Mouse (Mus musculus): ENCODE results near the gene Mamstr. TPM values are rescaled to one million over a fixed set of nuclear protein-coding genes. Genes with fewer than 3 reads are reported as not detected.

Gene Mamstr
- polyA plus RNA-seq, 1 experiment from 2014 or later: 3.8 TPM

GRCm38 (mm10) chr7:45632499-45632898 lies 7.3 kb upstream of the Mamstr start:
- Histone ChIP-seq H3K9me3 (no peaks in the 10 kb centered on the region), H3K4me3 (peak overlapping the region; percentile 18), H3K27me3 (replicated peaks) (peaks cover 11% of the 10 kb centered on the region; the same call in 1 of the 2 replicates), H3K9ac (peak overlapping the region; percentile 27), H3K4me2 (peak overlapping the region; percentile 41), H3K4me1 (peaks cover 15% of the 10 kb centered on the region), H3K27ac (no peak overlapping the region), H3K36me3 (replicated peaks) (peaks cover 8% of the 10 kb centered on the region; the same call in 1 of the 2 replicates)
- ATAC-seq (replicated peaks): no peak
- 18% methylated on average over 35 of the region's 35 CpGs for WGBS

- H3K27ac ChIP-seq: no peak overlapping the region
- WGBS: 93% methylated on average over 11 of the region's 11 CpGs
- H3K4me3 ChIP-seq: no peak overlapping the region
- H3K36me3 ChIP-seq (replicated peaks): peaks cover 8% of the 10 kb centered on the region; the same call in 1 of the 2 replicates
- ATAC-seq (replicated peaks): no peak
- peaks cover 18% of the 10 kb centered on the region for H3K4me1 ChIP-seq
- H3K9ac ChIP-seq: no peak overlapping the region
- peaks cover 11% of the 10 kb centered on the region; the same call in 1 of the 2 replicates for H3K27me3 ChIP-seq (replicated peaks)
- no peak overlapping the region for H3K4me2 ChIP-seq
- H3K9me3 ChIP-seq: no peaks in the 10 kb centered on the region
Observed at GRCm38 (mm10) chr7:45634946-45635681, 4.7 kb upstream of the Mamstr start.

GRCm38 (mm10) chr7:45635711-45636688 lies 3.8 kb upstream of the Mamstr start:
- no peak overlapping the region for H3K4me3 ChIP-seq
- H3K9me3 ChIP-seq: no peaks in the 10 kb centered on the region
- H3K27me3 ChIP-seq (replicated peaks): peaks cover 11% of the 10 kb centered on the region; the same call in 1 of the 2 replicates
- no peak overlapping the region for H3K4me2 ChIP-seq
- no peak overlapping the region for H3K9ac ChIP-seq
- peaks cover 8% of the 10 kb centered on the region; the same call in 1 of the 2 replicates for H3K36me3 ChIP-seq (replicated peaks)
- no peak overlapping the region for H3K27ac ChIP-seq
- peaks cover 16% of the 10 kb centered on the region for H3K4me1 ChIP-seq
- ATAC-seq (replicated peaks): no peak
- 85% methylated on average over 15 of the region's 15 CpGs for WGBS

- Histone ChIP-seq H3K9ac (no peak overlapping the region), H3K36me3 (replicated peaks) (peaks cover 8% of the 10 kb centered on the region; the same call in 1 of the 2 replicates), H3K4me3 (peak overlapping the region; percentile 35; the same call in 1 of the 2 replicates), H3K27me3 (replicated peaks) (peaks cover 6% of the 10 kb centered on the region; the same call in 1 of the 2 replicates), H3K4me2 (no peak overlapping the region; the same call in 1 of the 2 replicates), H3K9me3 (no peaks in the 10 kb centered on the region), H3K27ac (no peak overlapping the region), H3K4me1 (peaks cover 15% of the 10 kb centered on the region)
- WGBS: 94% methylated on average over 6 of the region's 6 CpGs
- no peak for ATAC-seq (replicated peaks)
Observed at GRCm38 (mm10) chr7:45637710-45638109, 2.1 kb upstream of the Mamstr start.

GRCm38 (mm10) chr7:45638623-45639401 lies 965 bp upstream of the Mamstr start:
- Histone ChIP-seq H3K4me3 (peak overlapping the region; percentile 35), H3K9me3 (no peaks in the 10 kb centered on the region), H3K27ac (peak overlapping the region; percentile 60), H3K9ac (no peak overlapping the region), H3K36me3 (replicated peaks) (peaks cover 8% of the 10 kb centered on the region; the same call in 1 of the 2 replicates), H3K4me2 (peak overlapping the region; percentile 56), H3K27me3 (replicated peaks) (no peaks in the 10 kb centered on the region; the same call in 1 of the 2 replicates), H3K4me1 (peaks cover 20% of the 10 kb centered on the region)
- peak; percentile 90 for ATAC-seq (replicated peaks)
- 18% methylated on average over 29 of the region's 29 CpGs for WGBS

GRCm38 (mm10) chr7:45640191-45640957 lies 597 bp downstream of the Mamstr start:
- 74% methylated on average over 19 of the region's 19 CpGs for WGBS
- no peak overlapping the region for H3K27ac ChIP-seq
- H3K27me3 ChIP-seq (replicated peaks): no peaks in the 10 kb centered on the region; the same call in 1 of the 2 replicates

GRCm38 (mm10) chr7:45641391-45642040 lies 1.7 kb downstream of the Mamstr start:
- H3K4me2 ChIP-seq: no peak overlapping the region
- H3K36me3 ChIP-seq (replicated peaks): peaks cover 2% of the 10 kb centered on the region; the same call in 1 of the 2 replicates
- no peak overlapping the region for H3K27ac ChIP-seq
- peaks cover 32% of the 10 kb centered on the region for H3K4me1 ChIP-seq
- no peaks in the 10 kb centered on the region for H3K9me3 ChIP-seq
- no peak overlapping the region for H3K4me3 ChIP-seq
- H3K9ac ChIP-seq: no peak overlapping the region
- no peaks in the 10 kb centered on the region; the same call in 1 of the 2 replicates for H3K27me3 ChIP-seq (replicated peaks)
- WGBS: 71% methylated on average over 17 of the region's 17 CpGs
- no peak for ATAC-seq (replicated peaks)

More at GRCm38 (mm10) chr7:45640191-45640957, 597 bp downstream of the Mamstr start:
- H3K4me1 ChIP-seq: peaks cover 32% of the 10 kb centered on the region
- H3K4me3 ChIP-seq: no peak overlapping the region
- no peak overlapping the region for H3K9ac ChIP-seq
- no peaks in the 10 kb centered on the region for H3K9me3 ChIP-seq
- peaks cover 8% of the 10 kb centered on the region; the same call in 1 of the 2 replicates for H3K36me3 ChIP-seq (replicated peaks)
- H3K4me2 ChIP-seq: no peak overlapping the region
- ATAC-seq (replicated peaks): no peak

GRCm38 (mm10) chr7:45642083-45642482 lies 2.3 kb downstream of the Mamstr start:
- WGBS: 82% methylated on average over 5 of the region's 5 CpGs
- no peak overlapping the region for H3K4me3 ChIP-seq

GRCm38 (mm10) chr7:45642503-45643255 lies 2.9 kb downstream of the Mamstr start:
- no peaks in the 10 kb centered on the region for H3K36me3 ChIP-seq (replicated peaks)
- no peaks in the 10 kb centered on the region for H3K9me3 ChIP-seq
- H3K4me3 ChIP-seq: peak overlapping the region; percentile 46
- H3K9ac ChIP-seq: peak overlapping the region; percentile 66
- peaks cover 32% of the 10 kb centered on the region for H3K4me1 ChIP-seq
- peak overlapping the region; percentile 64 for H3K4me2 ChIP-seq
- H3K27me3 ChIP-seq (replicated peaks): no peaks in the 10 kb centered on the region; the same call in 1 of the 2 replicates
- ATAC-seq (replicated peaks): no peak
- peak overlapping the region; percentile 87 for H3K27ac ChIP-seq
- 40% methylated on average over 16 of the region's 16 CpGs for WGBS

More at GRCm38 (mm10) chr7:45642083-45642482, 2.3 kb downstream of the Mamstr start:
- Histone ChIP-seq H3K27me3 (replicated peaks) (no peaks in the 10 kb centered on the region; the same call in 1 of the 2 replicates), H3K36me3 (replicated peaks) (no peaks in the 10 kb centered on the region), H3K9ac (no peak overlapping the region), H3K4me1 (peaks cover 32% of the 10 kb centered on the region), H3K9me3 (no peaks in the 10 kb centered on the region), H3K4me2 (no peak overlapping the region; the same call in 1 of the 2 replicates), H3K27ac (no peak overlapping the region)
- ATAC-seq (replicated peaks): no peak
